Mouse (Mus musculus): Measurements from ENCODE around the gene Tshr. TPM values are rescaled to one million over a fixed set of nuclear protein-coding genes. Genes with fewer than 3 reads are reported as not detected.

Tshr gene
- 2.5 TPM for polyA plus RNA-seq (2014; fragmentation: Illumina TruSeq; extraction: RNeasy Lipid Tissue Mini Kit (QIAGEN cat#74804); ENCODE audit: low read depth, low replicate concordance)

GRCm38 (mm10) chr12:91384281-91385017 is at the start of gene Tshr, which contains the start of gene Cep128:
Gene Tshr (plus strand): TSS chr12:91384563.
Gene Cep128 (minus strand): TSS chr12:91384409.

GRCm38 (mm10) chr12:91589847-91590690 is 205.7 kb downstream of the Tshr start, which contains the start of gene Gtf2a1:
Gene Gtf2a1 (minus strand): TSS chr12:91590487.

Other genes with a start within 250 kb of the Tshr start
- gene Cep128, start 154 bp upstream of the Tshr start, polyA plus RNA-seq (2014; fragmentation: Illumina TruSeq; extraction: RNeasy Lipid Tissue Mini Kit (QIAGEN cat#74804); ENCODE audit: low read depth, low replicate concordance) = 3.1 TPM
- 26.2 TPM for gene Gtf2a1, start 205.9 kb downstream of the Tshr start, polyA plus RNA-seq (2014; fragmentation: Illumina TruSeq; extraction: RNeasy Lipid Tissue Mini Kit (QIAGEN cat#74804); ENCODE audit: low read depth, low replicate concordance)

Data from kidney, adult 10 weeks (tissue).